Mouse (Mus musculus) gastrocnemius, postnatal 10 days (tissue): ENCODE results near the gene Rdh12. TPM values are rescaled to one million over a fixed set of nuclear protein-coding genes. Genes with fewer than 3 reads are reported as not detected.
"Not testable (repeated sequence)": the region's sequence is repeated elsewhere in the genome, so short reads cannot be mapped to it uniquely, and the experiment has no call there.

Source experiments
- DNase-seq: peaks from one replicate; pipeline ENCODE4 v3.0.0; 2021; ENCODE audit warnings: mixed read lengths
- long read RNA-seq, 2 experiments: library from polyadenylated mRNA; stranded (forward); transcript quantifications; one replicate each; pipeline ENCODE4 v2.0.0; 2021
- total RNA-seq, 2 experiments: library from RNA; stranded (reverse); gene quantifications; 2 replicates each; pipeline ENCODE4 v1.2.3; 2021

The Rdh12 gene
- total RNA-seq, result under 1 TPM; 0.35 to 0.41 TPM
- long read RNA-seq, experiment 1, result 0 reads
- long read RNA-seq, experiment 2, result 0 reads

GRCm38 (mm10) chr12:79208703-79209464, at the start of gene Rdh12:
Gene Rdh12 (plus strand): TSS chr12:79208914.
- DNase-seq, result no peak

- no peak for DNase-seq
Measured at GRCm38 (mm10) chr12:79162876-79163275, 45.8 kb upstream of the Rdh12 start.

DNA sequence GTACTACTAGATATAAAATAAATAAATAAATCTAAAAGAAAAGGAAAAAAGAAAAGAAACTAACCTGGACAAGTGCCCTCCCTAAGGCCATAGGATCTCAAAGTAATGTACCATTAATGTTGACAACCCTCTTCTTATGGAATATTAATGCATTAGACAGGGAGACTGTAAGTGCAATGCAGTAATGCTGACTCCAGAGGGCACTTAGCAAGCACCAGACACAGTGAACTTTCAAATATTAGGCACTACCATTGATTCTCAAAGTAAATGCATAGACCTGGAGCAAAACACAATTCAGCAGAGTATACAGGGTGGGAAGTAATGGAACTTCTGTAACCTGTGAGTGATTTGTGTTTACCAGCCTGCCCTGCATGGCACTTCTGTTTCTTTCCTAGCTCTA, 39.5 kb upstream of the Rdh12 start:
- DNase-seq, result no peak

- DNase-seq, result no peak
Measured at GRCm38 (mm10) chr12:79170421-79170820, 38.3 kb upstream of the Rdh12 start.

GRCm38 (mm10) chr12:79171269-79171995, 37.3 kb upstream of the Rdh12 start:
- DNase-seq, result no peak

- DNase-seq, result peak; percentile 81
Measured at GRCm38 (mm10) chr12:79172019-79172941, 36.4 kb upstream of the Rdh12 start, which contains the start of gene Vti1b. Gene Vti1b (minus strand): TSS chr12:79172667.

GRCm38 (mm10) chr12:79173721-79174120, 35.0 kb upstream of the Rdh12 start:
- DNase-seq, result peak; percentile 10

DNA sequence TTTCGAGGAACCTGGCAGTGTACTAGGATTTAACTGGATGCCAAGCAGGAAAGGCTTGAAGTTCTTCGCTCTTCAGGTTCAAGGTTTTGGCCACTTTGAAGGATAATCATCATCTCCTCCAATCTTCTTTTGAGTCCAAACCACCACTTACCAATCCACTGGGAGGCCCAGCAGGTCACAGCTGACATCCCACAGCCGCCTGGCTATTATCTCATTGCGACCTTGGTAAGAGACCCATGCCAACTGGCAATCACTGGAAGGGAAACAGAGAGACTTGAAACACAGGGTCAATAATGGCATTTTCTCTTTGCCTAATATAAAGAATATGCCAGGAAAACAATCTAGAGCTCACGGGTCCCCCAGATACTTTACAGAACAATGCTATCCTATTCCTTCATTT, 32.7 kb upstream of the Rdh12 start:
- DNase-seq, result no peak

GRCm38 (mm10) chr12:79185160-79185559, 23.6 kb upstream of the Rdh12 start:
- not testable (repeated sequence) for DNase-seq

- DNase-seq, result peak; percentile 8
Measured at GRCm38 (mm10) chr12:79190931-79191673, 17.6 kb upstream of the Rdh12 start.

- DNase-seq, result peak; percentile 68
Measured at GRCm38 (mm10) chr12:79191701-79192100, 17.0 kb upstream of the Rdh12 start.

DNA sequence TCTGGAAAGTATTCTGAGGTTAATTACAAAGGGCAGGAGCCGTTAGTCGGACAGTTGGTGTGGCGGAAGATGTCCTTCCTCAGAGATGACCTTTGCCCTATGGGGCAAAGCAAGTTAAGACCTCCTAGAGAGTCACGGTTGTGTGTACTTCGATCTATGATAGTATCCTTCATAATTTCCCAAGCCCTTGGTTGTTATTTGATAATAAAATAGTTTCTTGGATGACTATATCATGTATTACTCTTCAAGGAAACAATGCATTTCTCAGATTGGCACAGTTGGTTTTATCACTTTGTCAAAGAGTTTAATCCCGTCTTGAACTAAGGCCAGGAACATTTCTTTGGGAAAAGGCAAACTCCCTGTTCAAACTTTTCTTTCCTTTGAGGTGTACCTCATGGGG, 16.5 kb upstream of the Rdh12 start, which contains the start of gene Rdh11:
Rdh11 (minus strand) TSS at position 101 of the 400 bp plus-strand sequence.
- DNase-seq, result no peak

- peak; percentile 73 for DNase-seq
Measured at GRCm38 (mm10) chr12:79193441-79193840, 15.3 kb upstream of the Rdh12 start.

GRCm38 (mm10) chr12:79197105-79197504, 11.6 kb upstream of the Rdh12 start:
- no peak for DNase-seq

DNA sequence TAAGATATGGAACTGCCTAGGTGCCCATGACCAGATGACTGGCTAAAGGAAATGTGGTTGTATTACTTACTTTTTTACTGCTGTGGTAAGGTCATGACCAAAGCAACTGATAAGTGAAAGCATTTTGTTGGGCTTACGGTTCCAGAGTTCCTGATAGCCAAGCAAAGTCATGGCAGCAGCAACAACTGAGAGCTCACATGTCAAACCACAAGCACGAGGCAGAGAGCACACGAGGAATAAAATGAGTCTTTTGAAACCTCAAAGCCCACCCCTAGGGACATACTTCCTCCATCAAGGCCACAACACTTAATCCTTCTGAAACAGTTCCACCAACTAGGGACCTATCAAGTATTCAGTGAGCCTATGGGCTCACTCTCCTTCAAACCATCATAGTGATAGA, 6.8 kb upstream of the Rdh12 start:
- DNase-seq, result no peak

- no peak for DNase-seq
Measured at GRCm38 (mm10) chr12:79211447-79211846, 2.7 kb downstream of the Rdh12 start.

DNA sequence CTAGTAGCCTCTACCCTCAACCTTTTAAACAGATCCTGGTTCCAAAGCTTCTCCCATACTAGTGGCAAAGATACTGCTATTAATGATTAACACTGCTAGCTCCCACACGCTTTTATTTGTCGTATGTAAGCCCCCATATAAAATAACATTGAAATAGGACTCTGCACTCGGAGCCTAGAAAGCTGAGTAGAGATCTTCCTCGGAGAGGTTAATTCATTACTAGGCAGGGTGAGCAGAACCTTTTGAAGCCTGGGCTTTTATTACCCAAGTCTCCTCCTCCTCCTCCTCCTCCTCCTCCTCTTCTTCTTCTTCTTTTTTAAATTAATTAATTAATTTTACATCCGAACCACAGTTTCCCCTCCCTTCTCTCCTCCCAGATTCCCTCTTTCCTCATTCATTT, 8.8 kb downstream of the Rdh12 start:
- no peak for DNase-seq

GRCm38 (mm10) chr12:79235485-79236080, 26.9 kb downstream of the Rdh12 start:
- no peak for DNase-seq

- no peak for DNase-seq
Measured at GRCm38 (mm10) chr12:79241985-79242384, 33.3 kb downstream of the Rdh12 start.

- no peak for DNase-seq
Measured at GRCm38 (mm10) chr12:79242921-79243320, 34.2 kb downstream of the Rdh12 start.

GRCm38 (mm10) chr12:79248110-79248509, 39.4 kb downstream of the Rdh12 start:
- no peak for DNase-seq
